Mouse (Mus musculus): Measurements from ENCODE around the gene Eya2.
A peak's percentile ranks its signal among the peaks of the same experiment; 100 is the strongest.
"Not testable (repeated sequence)": the region's sequence is repeated elsewhere in the genome, so short reads cannot be mapped to it uniquely, and the experiment has no call there.

Eya2 gene

GRCm38 (mm10) chr2:165786467-165786866 is 191.6 kb downstream of the Eya2 start:
- DNase-seq: no peak

GRCm38 (mm10) chr2:165788005-165788404 is 193.2 kb downstream of the Eya2 start:
- no peak for DNase-seq

- no peak for DNase-seq
These were observed 194.0 kb downstream of the Eya2 start for GRCm38 (mm10) chr2:165788796-165789195.

GRCm38 (mm10) chr2:165789667-165790066 is 194.8 kb downstream of the Eya2 start:
- DNase-seq: no peak

GRCm38 (mm10) chr2:165791026-165791425 is 196.2 kb downstream of the Eya2 start:
- no peak for DNase-seq

- peak; percentile 82 for DNase-seq
These were observed 196.8 kb downstream of the Eya2 start for GRCm38 (mm10) chr2:165791657-165792056.

GRCm38 (mm10) chr2:165792431-165793282 is 197.8 kb downstream of the Eya2 start:
- peak; percentile 70 for DNase-seq

- DNase-seq: no peak
These were observed 198.4 kb downstream of the Eya2 start for GRCm38 (mm10) chr2:165793283-165793638.

GRCm38 (mm10) chr2:165797876-165798275 is 203.0 kb downstream of the Eya2 start:
- no peak for DNase-seq

GRCm38 (mm10) chr2:165800174-165800573 is 205.3 kb downstream of the Eya2 start:
- not testable (repeated sequence) for DNase-seq

GRCm38 (mm10) chr2:165808179-165808975 is 213.5 kb downstream of the Eya2 start:
- no peak for DNase-seq

- no peak for DNase-seq
These were observed 214.3 kb downstream of the Eya2 start for GRCm38 (mm10) chr2:165809091-165809490.

GRCm38 (mm10) chr2:165809901-165810477 is 215.2 kb downstream of the Eya2 start:
- DNase-seq: no peak

- peak; percentile 77 for DNase-seq
These were observed 216.7 kb downstream of the Eya2 start for GRCm38 (mm10) chr2:165811536-165811935.

- DNase-seq: no peak
These were observed 218.1 kb downstream of the Eya2 start for GRCm38 (mm10) chr2:165812889-165813288.

GRCm38 (mm10) chr2:165815103-165815880 is 220.5 kb downstream of the Eya2 start:
- no peak for DNase-seq

- DNase-seq: no peak
These were observed 222.6 kb downstream of the Eya2 start for GRCm38 (mm10) chr2:165817437-165817836.

- DNase-seq: no peak
These were observed 223.7 kb downstream of the Eya2 start for GRCm38 (mm10) chr2:165818570-165818969.

GRCm38 (mm10) chr2:165818985-165819948 is 224.4 kb downstream of the Eya2 start:
- peak; percentile 67 for DNase-seq

- no peak for DNase-seq
These were observed 225.2 kb downstream of the Eya2 start for GRCm38 (mm10) chr2:165820073-165820472.

GRCm38 (mm10) chr2:165820504-165821095 is 225.8 kb downstream of the Eya2 start:
- no peak for DNase-seq

All from thymus, postnatal 4 days (tissue).